11 mouse cellular contexts compared by ENCODE assay signal in the genomic region with DNA sequence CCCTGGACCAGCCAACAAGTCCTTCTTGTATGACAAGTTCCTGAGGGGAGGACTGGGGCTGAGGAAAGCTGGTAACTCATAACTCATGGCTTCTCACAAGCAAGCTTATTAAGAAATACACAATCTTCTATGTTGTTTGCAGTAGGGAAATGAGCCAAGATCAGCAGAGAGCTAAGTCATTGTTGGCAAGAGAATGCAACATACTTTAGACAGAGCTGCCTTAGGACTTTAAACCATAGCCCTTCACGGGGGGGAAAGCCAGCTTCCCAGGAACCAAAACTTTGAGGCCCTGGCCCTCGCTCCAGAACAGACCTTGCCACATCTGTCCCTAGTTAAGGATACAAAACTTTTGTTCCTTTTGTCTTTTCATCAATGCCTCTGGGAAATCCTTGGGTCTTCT. TPM values are rescaled to one million over a fixed set of nuclear protein-coding genes. Genes with fewer than 3 reads are reported as not detected.
DNase-seq lines count a peak whose midpoint lies in the region; ATAC-seq and TF ChIP-seq lines count a peak whose summit lies in the region.
"Had no signal": no experiment of that assay in that cellular context is flagged by ENCODE, and none has a peak within 500 bp of the region (broad histone marks: within the 10 kb centered on the region; RNA-seq: fewer than 3 reads in every experiment).

No protein-coding gene starts in this region.

- no peak for TF ChIP-seq POLR2A in thymus, adult 2 months (IDR thresholded peaks at IDR 0.05; ENCODE audit: control insufficient read depth, extremely low read depth, insufficient read depth, low read length, poor library complexity)

- H3K9me3 ChIP-seq in heart, embryonic 10.5 days = no peaks in the 10 kb centered on the region
- H3K9me3 ChIP-seq in kidney, embryonic 15.5 days (replicated peaks) = no peaks in the 10 kb centered on the region

- 89% methylated on average over 2 of the region's 2 CpGs for WGBS in heart, embryonic 10.5 days
- 63% methylated on average over 2 of the region's 2 CpGs for WGBS in kidney, embryonic 15.5 days
- 85% methylated on average over 2 of the region's 2 CpGs for WGBS in thymus, adult 2 months

- H3K36me3 ChIP-seq in heart, embryonic 10.5 days = no peaks in the 10 kb centered on the region
- H3K36me3 ChIP-seq in kidney, embryonic 15.5 days = no peaks in the 10 kb centered on the region
- H3K36me3 ChIP-seq in thymus, adult 2 months (ENCODE audit: control insufficient read depth, insufficient read depth, low read length) = no peaks in the 10 kb centered on the region

- DNase-seq in heart, adult 18-20 months = peak; percentile 54 to 55
- DNase-seq in heart, embryonic 10.5 days (ENCODE audit: low spot score) = no peak
- peak; percentile 97 for DNase-seq in fat pad, adult 2 months (ENCODE audit: extremely low read depth, low read depth, low spot score)
- peak; percentile 62 for DNase-seq in lung, postnatal 25 days (ENCODE audit: low spot score)
- DNase-seq in cerebellum, adult 9-11 months = no peak
- DNase-seq in thymus, adult 2 months = no peak
- DNase-seq: cerebellum, postnatal 14 days had no signal

- H3K4me1 ChIP-seq in heart, embryonic 10.5 days = no peaks in the 10 kb centered on the region
- H3K4me1 ChIP-seq in kidney, embryonic 15.5 days = no peaks in the 10 kb centered on the region
- H3K4me1 ChIP-seq in thymus, adult 2 months (replicated peaks; ENCODE audit: control insufficient read depth, insufficient read depth, low read length) = no peaks in the 10 kb centered on the region

- no peaks in the 10 kb centered on the region for H3K27me3 ChIP-seq in heart, embryonic 10.5 days (ENCODE audit: insufficient read depth, poor library complexity, severe bottlenecking)
- H3K27me3 ChIP-seq in kidney, embryonic 15.5 days = no peaks in the 10 kb centered on the region
- H3K27me3 ChIP-seq in thymus, adult 2 months (ENCODE audit: control insufficient read depth, insufficient read depth, low read length) = no peaks in the 10 kb centered on the region

- 0 out of 2 replicates have a peak, but pooled peaks have one; percentile 9 for ATAC-seq in kidney, embryonic 15.5 days (replicated peaks; ENCODE audit: low FRiP score)
- ATAC-seq in megakaryocyte, adult 5-6 weeks (ENCODE audit: poor library complexity, severe bottlenecking) = no peak
- ATAC-seq: intestine, postnatal 0 days had no signal

- TF ChIP-seq CTCF in thymus, adult 2 months (IDR thresholded peaks at IDR 0.05; ENCODE audit: borderline replicate concordance, control insufficient read depth, extremely low read depth, insufficient read depth, low read length, poor library complexity) = no peak

- H3K4me2 ChIP-seq in kidney, embryonic 15.5 days = no peak overlapping the region

- no peak overlapping the region for H3K27ac ChIP-seq in heart, embryonic 10.5 days
- peak overlapping the region; percentile 29; the same call in 1 of the 2 replicates for H3K27ac ChIP-seq in kidney, embryonic 15.5 days
- H3K27ac ChIP-seq in thymus, adult 2 months (ENCODE audit: control insufficient read depth, insufficient read depth, low read length) = no peak overlapping the region
- H3K27ac ChIP-seq: macrophage had no signal

- no peak overlapping the region for H3K4me3 ChIP-seq in heart, embryonic 10.5 days
- H3K4me3 ChIP-seq in kidney, embryonic 15.5 days (replicated peaks) = no peak overlapping the region
- H3K4me3 ChIP-seq in thymus, adult 2 months (ENCODE audit: control insufficient read depth, insufficient read depth, low read length) = no peak overlapping the region

- H3K9ac ChIP-seq in kidney, embryonic 15.5 days = no peak overlapping the region

RNA-seq across cellular contexts. Expression of gene Phkb, which starts 30.9 kb away (rescaled TPM):
- 10 to 100 TPM; 57.7 to 65.2 TPM for total RNA-seq in heart, adult 18-20 months (2021)
- polyA plus RNA-seq in heart, embryonic 10.5 days (2016; fragmentation: Nextera tagmentation; extraction: Ambion mirVana) = 51.4 and 56.2 TPM in 2 replicates
- 54.3 and 55.0 TPM in 2 replicates for polyA plus RNA-seq in kidney, embryonic 15.5 days (2015; fragmentation: Nextera tagmentation; extraction: Ambion mirVana)
- 26.1 and 38.3 TPM in 2 replicates for total RNA-seq in megakaryocyte, adult 5-6 weeks (2015)
- total RNA-seq in megakaryocyte, adult 5-6 weeks (2017) = 13.5 and 19.1 TPM in 2 replicates
- 6.8 and 7.4 TPM in 2 replicates for polyA plus RNA-seq in thymus, adult 2 months (2012; rRNA removed)

RNA-seq across cellular contexts. Expression of gene Itfg1, which starts 30.9 kb away (rescaled TPM):
- 10 to 100 TPM; 45.0 to 52.3 TPM for total RNA-seq in heart, adult 18-20 months (2021)
- 59.5 and 73.7 TPM in 2 replicates for polyA plus RNA-seq in heart, embryonic 10.5 days (2016; fragmentation: Nextera tagmentation; extraction: Ambion mirVana)
- polyA plus RNA-seq in kidney, embryonic 15.5 days (2015; fragmentation: Nextera tagmentation; extraction: Ambion mirVana) = 80.3 and 81.1 TPM in 2 replicates
- total RNA-seq in megakaryocyte, adult 5-6 weeks (2015) = 43.0 and 50.6 TPM in 2 replicates
- total RNA-seq in megakaryocyte, adult 5-6 weeks (2017) = 32.5 and 36.2 TPM in 2 replicates
- 13.0 and 15.2 TPM in 2 replicates for polyA plus RNA-seq in thymus, adult 2 months (2012; rRNA removed)

Comparison
In these comparisons a context has a peak if more than half of its experiments do, and no peak if none do; other contexts are left out.
1. DNase-seq: peak in heart, adult 18-20 months (2 of 2), fat pad, adult 2 months (single experiment) and lung, postnatal 25 days (single experiment); none in heart, embryonic 10.5 days (single experiment), cerebellum, adult 9-11 months (single experiment) and thymus, adult 2 months (single experiment).